Mouse (Mus musculus) 3T3-L1 (cell line): Measurements from ENCODE around the gene Nptx2.

Source experiments
- DNase-seq: peaks from one replicate; pipeline ENCODE4 v3.0.0-alpha.2; 2015; ENCODE audit warnings: low read depth, low spot score

The Nptx2 gene

DNA sequence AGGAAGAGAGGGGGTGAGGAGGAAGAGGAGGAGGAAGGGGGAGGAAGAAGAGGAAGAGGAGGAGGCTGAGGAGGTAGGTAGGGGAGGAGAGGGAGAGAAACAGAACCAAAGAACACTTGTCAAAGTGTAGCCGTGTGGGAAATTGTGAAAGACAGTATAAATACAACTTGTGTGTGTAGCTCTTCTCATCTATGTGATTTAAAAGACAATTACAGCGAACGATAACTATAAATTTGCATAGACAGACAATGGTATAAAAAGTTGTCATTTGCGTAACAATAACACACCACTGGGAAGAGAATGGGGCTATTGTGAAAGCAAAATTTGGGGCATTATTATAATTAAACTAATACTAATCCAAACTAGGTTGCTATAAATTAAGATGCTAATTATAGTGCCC is 20.0 kb downstream of the Nptx2 start:
- no peak for DNase-seq

DNA sequence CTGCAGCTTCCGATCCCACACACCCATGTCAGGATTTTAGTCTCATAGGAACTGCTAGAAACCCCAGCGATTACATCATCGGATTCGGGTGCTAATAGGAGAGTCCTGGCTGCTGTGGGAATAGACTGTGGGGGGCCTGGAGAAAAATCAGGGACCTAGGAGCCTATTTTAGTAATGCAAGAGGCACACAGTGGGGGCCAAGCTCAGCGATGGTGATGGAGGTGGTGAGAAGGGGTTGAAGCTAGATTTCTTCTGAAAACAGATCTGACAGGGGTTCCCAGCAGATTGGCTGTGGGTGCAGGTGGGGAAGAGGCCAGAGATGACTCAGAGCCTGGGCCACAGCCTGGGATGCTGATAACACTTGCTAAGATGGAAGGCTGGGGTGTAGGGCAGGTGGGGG is 39.4 kb downstream of the Nptx2 start:
- DNase-seq: no peak

DNA sequence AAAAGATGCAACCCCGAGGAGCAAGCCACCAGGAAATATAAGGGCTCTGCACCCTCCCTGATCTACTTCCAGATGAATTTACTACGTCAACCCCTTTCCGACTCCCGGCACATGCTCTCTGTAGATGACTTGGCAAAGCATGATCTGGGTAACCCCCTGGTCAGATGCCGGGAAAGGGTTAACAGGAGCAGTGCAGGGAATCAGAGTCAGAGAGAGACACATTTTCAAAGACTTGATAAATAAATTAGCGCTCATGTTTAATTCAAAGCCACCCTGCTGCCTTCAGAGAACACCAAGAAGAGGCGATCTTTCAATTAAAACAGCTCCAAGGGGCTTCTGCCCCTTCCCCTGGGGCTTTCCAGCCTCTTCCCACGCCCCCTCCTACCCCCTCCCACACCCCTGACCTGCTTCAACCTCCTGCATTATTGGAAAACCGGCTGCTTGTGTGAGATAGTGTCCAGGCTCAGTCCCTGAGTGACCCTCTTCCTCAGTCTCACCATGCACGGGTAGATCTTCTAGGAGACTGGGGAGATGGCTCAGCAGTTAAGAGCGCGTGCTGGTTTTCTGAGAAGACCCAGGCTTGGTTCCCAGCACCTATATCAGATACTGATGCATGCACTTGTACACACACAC is 45.7 kb downstream of the Nptx2 start:
- no peak for DNase-seq

DNA sequence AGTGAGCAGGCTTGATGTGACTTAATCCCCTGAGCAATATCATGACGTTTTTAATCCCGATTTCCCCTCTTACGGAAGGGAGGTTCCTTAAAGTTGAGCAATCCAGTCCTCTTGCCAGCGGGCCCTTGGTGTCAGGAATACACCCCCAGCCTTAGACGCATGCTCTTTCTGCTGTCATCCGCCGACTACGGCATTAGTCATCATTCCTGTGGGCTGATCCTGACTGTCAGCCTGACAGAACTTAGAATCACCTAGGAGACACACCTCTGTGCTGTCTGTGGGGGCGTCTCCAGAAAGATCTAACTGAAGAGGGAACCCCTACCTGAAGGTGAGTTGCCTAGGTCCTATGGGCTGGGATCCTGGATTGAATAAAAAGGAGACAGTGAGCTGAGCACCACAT is 49.1 kb downstream of the Nptx2 start:
- DNase-seq: no peak
